Mouse (Mus musculus) olfactory bulb, adult 2 months (tissue): ENCODE results near the gene C1qtnf12. TPM values are rescaled to one million over a fixed set of nuclear protein-coding genes. Genes with fewer than 3 reads are reported as not detected.
A peak's percentile ranks its signal among the peaks of the same experiment; 100 is the strongest.

Source experiments
- H3K27ac ChIP-seq: fragments of 200-500 bp; 2 replicates; pipeline ENCODE4 v1.5.1; 2012; ENCODE audit warnings: low read depth, low read length; ENCODE audit not compliant: insufficient read depth
- H3K4me1 ChIP-seq: fragments of 200-500 bp; 2 replicates; pipeline ENCODE4 v1.6.1; 2012; ENCODE audit warnings: low read length; ENCODE audit not compliant: control insufficient read depth, insufficient read depth
- H3K4me3 ChIP-seq: fragments of 200-500 bp; 2 replicates; pipeline ENCODE4 v1.5.1; 2012; ENCODE audit warnings: mild to moderate bottlenecking, low read depth, low read length, moderate library complexity; ENCODE audit not compliant: insufficient read depth
- CTCF ChIP-seq: fragments of 200-500 bp; IDR thresholded peaks from 2 replicates; pipeline ENCODE4 v1.5.1; 2012; ENCODE audit warnings: low read depth, mild to moderate bottlenecking, low read length, moderate library complexity; ENCODE audit not compliant: insufficient read depth
- POLR2A ChIP-seq: fragments of 200-500 bp; IDR thresholded peaks from 2 replicates; pipeline ENCODE4 v1.6.1; 2012; ENCODE audit warnings: mild to moderate bottlenecking, low read depth, low read length, moderate library complexity; ENCODE audit not compliant: insufficient read depth
- WGBS: fragments of 180-500 bp; shearing (Covaris S2); methylation state at CpG from one replicate; pipeline ENCODE4 v1.1.7; 2018; 5-methylcytosine and 5-hydroxymethylcytosine counted together
- polyA plus RNA-seq: library from polyadenylated mRNA; stranded (reverse); fragments of >200 nt; gene quantifications from 2 replicates; pipeline ENCODE4 v1.2.4, GENCODE M21; 2012; ENCODE audit warnings: low replicate concordance; ENCODE audit not compliant: missing spikeins, insufficient read depth, insufficient read length

The C1qtnf12 gene
- not detected in 2 replicates for polyA plus RNA-seq

DNA sequence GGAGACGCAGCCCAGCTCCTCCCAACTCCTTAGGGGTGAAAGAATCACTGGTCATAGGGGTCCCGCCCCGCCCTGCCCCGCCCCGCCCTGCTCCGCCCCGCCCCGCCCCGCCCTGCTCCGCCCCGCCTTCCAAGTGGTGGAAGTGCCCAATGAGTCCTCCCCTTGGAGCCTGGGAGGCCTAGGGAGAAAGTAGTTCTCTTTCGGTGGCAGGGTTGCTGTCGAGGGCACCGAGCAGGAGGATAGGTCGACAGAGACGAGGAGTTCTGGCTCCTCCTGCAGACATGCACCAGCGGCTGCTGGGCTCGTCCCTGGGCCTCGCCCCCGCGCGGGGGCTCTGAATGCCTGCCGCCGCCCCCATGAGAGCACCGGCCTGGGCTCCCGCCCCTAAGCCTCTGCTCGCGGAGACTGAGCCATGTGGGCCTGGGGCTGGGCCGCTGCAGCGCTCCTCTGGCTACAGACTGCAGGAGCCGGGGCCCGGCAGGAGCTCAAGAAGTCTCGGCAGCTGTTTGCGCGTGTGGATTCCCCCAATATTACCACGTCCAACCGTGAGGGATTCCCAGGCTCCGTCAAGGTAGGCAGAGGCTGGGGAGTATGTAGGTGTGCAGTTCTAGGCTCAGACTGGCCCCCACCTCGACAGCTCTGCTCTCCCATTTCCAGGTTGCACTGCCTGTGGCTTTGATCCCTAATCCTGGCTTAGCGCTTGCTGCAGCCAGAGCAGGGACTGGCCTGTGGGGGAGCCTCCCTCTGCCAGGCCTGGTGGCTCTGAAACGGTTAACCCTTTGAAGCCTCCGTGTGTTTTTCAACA is at the start of gene C1qtnf12:
Gene C1qtnf12, plus strand, starts transcription at position 152 of the 805 bp plus-strand sequence.
- TF ChIP-seq CTCF (no peak), POLR2A (no peak)
- Histone ChIP-seq H3K27ac (no peak within 1 kb of the TSS), H3K4me1 (peaks cover 10% of the 10 kb centered on the region), H3K4me3 (peak within 1 kb of the TSS; percentile 45)
- WGBS: 3% methylated on average over 42 of the region's 42 CpGs

DNA sequence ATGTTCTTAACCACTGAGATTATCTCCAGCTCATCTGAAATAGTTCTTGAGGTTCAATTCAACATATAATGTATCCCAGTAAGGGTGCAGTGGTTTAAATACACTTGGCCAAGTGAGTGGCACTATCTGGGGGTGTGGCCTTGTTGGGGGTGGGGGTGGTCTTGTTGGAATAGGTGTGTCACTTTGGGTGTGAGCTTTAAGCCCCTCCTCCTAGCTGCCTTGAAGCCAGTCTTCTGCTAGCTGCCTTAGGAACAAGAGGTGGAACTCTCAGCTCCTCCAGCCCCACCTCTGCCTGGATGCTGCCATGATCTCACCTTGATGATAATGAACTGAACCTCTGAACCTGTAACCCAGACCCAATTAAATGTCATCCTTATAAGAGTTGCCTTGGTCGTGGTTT is 30.1 kb upstream of the C1qtnf12 start:
- TF ChIP-seq CTCF: no peak
- TF ChIP-seq POLR2A: no peak

DNA sequence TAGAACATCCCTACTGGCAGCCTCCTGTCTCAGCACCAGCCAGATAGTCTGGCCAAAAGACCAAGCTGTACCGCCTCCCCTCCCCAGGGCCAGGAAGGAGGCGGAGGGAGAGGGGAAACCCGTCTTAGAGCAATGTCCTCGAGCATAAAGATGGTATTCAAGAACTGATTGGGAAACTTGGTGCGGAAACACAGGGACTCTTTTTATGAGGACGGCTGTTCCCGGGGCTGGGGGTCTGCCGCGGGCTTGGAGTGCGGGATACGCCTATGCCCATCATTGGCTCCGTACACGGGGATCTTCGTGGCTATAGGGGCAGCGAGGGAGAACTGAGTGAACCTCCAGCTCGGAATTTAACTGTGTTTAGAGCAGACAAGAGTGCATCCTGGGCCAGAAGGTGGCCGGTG is 19.1 kb upstream of the C1qtnf12 start:
- TF ChIP-seq POLR2A (no peak), CTCF (no peak)
- H3K27ac ChIP-seq: peak overlapping the region; percentile 38
- peaks cover 10% of the 10 kb centered on the region for H3K4me1 ChIP-seq
- peak overlapping the region; percentile 76 for H3K4me3 ChIP-seq
- under 1% methylated on average over 17 of the region's 17 CpGs for WGBS

More for the DNA sequence above, 30.1 kb upstream of the C1qtnf12 start:
- no peak overlapping the region for H3K4me3 ChIP-seq
- H3K4me1 ChIP-seq: no peaks in the 10 kb centered on the region
- 74% methylated on average over 1 of the region's 1 CpGs for WGBS
- no peak overlapping the region for H3K27ac ChIP-seq

DNA sequence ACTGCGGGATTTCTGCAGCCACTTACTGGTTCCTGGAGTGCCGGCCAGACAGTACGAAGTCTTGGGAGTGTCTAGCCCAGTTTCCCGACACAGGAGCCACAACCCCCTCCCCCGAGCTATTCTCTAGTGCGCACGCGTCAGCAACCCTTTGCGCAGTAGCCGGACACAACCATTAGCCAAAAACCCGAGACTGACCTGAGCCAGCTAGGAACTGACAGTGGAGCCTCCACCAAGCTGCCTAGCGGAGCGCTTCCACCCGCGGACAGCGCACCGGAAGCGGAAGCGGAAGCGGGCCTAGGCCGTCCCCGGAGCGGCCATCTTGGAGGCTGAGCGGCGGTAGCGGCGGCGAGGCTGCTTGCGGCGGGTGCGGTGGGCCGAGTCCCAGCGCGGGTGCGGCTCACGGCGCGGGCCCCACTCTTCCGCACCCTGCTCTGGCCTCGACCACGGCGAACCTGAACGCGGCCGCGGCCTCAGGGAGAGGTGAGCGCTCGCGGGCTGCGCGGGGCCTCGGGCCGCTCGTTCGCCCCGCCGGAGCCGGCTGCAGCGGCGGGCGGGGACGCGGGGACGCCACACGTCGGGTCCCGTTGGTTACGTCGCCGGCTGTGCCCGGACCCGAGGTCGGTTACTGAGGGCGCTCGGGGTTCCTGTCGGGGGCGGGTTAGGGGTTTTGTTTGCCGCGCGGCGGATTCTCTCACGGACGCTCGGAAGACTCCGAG is 18.4 kb upstream of the C1qtnf12 start, which contains the start of gene Ube2j2:
Gene Ube2j2, plus strand, starts transcription at position 298 of the 716 bp plus-strand sequence.
- TF ChIP-seq POLR2A (peak; percentile 82), CTCF (no peak)
- WGBS: under 1% methylated on average over 85 of the region's 85 CpGs
- Histone ChIP-seq H3K27ac (peak within 1 kb of the TSS; percentile 38), H3K4me1 (peaks cover 10% of the 10 kb centered on the region), H3K4me3 (peak within 1 kb of the TSS; percentile 76)

DNA sequence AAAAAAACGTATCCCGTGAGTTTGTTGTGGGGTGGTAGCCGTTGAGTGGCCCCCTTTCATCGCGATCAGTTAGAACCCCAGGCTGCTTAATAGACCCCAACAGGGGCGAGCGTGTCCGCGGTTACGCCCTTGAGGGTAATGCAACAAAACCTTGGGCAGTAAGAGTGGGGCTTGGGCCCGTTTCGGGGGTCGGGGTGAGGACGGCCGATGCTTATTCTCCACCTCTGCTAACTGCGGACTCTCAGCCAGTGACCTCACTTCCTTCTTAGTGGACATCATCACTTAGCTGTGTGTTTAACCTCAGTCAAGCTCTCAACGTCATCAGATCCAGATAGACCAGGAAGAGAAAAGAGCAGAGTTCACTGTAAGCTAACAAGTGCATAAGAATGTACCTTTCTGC is 17.8 kb upstream of the C1qtnf12 start:
- Histone ChIP-seq H3K4me1 (peaks cover 10% of the 10 kb centered on the region), H3K27ac (no peak overlapping the region), H3K4me3 (peak overlapping the region; percentile 76)
- WGBS: 0% methylated on average over 17 of the region's 17 CpGs
- TF ChIP-seq POLR2A (no peak), CTCF (no peak)

DNA sequence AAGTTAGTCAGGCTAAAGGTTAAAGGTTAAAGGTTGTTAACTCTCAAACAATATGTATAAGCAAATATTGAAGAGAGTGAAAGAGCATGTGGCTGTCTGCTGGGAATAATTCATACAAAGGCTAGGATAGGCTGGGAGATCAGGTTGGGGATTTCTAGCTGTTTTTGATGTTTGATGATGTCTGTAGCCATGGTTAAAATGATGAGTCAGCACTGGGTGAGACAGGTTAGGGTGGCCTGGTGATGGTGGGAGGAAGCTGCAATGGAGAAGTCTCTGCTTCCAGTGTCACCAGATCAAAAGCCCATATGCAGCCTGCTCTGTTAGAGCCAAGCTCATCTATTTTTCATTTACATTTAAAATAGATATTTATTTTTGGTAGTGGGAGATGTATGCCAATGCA is 15.0 kb upstream of the C1qtnf12 start:
- Histone ChIP-seq H3K4me1 (peaks cover 10% of the 10 kb centered on the region), H3K27ac (no peak overlapping the region), H3K4me3 (no peak overlapping the region)
- TF ChIP-seq CTCF: no peak
- TF ChIP-seq POLR2A: no peak

DNA sequence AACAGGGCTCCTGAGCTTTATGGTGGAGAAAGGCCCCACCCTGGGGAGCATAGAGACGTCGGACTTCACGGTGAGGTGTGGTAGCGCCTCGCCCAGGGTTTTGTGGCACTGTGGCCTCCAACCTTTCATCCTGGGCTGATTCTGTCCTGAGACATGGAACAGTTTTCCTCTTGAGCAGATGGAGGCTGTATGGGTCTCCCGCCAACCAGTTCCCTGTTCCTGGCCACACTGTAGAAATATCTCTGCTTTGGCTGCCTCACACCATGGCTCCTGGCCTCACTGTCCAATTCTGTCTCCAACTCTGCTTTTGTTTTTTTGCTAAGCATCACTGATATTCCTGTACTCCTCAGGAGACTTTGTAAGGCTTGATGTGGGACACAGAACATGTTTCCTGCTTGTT is 6.6 kb upstream of the C1qtnf12 start:
- TF ChIP-seq CTCF (no peak), POLR2A (no peak)
- H3K27ac ChIP-seq: no peak overlapping the region
- no peak overlapping the region for H3K4me3 ChIP-seq
- no peaks in the 10 kb centered on the region for H3K4me1 ChIP-seq
- WGBS: 91% methylated on average over 6 of the region's 6 CpGs

DNA sequence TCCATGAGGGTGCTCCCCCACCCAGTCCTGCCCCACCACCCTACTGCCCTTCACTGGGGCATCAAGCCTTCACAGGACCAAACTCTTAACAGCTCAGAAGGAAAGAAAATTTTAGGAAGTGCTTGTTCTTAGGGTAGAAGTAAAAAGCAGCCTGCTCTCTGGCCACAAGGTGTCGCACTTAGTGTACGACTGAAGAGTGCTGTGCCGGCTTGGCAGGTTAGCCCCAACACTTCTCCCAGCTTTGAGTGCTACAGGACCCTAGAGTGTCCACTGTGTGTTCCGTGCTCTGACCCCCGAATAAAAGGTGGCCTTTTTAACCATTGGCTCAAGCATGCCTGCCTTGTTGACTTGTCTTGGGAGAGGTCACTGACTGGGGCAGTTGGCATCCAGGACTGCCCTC is 2.8 kb upstream of the C1qtnf12 start:
- Histone ChIP-seq H3K27ac (no peak overlapping the region), H3K4me3 (no peak overlapping the region), H3K4me1 (peaks cover 10% of the 10 kb centered on the region)
- TF ChIP-seq CTCF (peak; percentile 70), POLR2A (no peak)
- WGBS: 3% methylated on average over 5 of the region's 5 CpGs

DNA sequence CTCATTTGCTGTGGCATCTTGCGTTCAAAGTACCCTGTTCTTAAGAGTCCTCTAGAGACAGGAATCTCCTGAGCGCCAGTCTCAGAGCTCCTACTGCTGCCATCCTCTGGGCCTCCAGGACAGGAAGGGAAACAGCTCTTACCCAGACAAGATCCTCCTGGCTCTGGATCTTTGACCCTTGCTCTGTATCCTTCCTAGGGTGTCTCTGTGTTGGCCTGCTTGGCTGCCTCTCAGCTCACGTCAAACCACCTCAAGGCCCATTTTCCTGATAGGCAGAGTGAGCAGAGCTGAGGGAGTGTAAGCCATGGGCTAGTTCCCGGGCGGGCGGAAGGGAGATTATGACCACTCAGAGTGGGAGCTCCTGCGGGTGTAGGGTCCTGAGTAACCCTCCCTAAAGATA is 988 bp downstream of the C1qtnf12 start:
- no peak overlapping the region for H3K27ac ChIP-seq
- TF ChIP-seq CTCF: no peak
- WGBS: 80% methylated on average over 7 of the region's 7 CpGs
- H3K4me1 ChIP-seq: peaks cover 10% of the 10 kb centered on the region
- H3K4me3 ChIP-seq: no peak overlapping the region
